Mouse (Mus musculus) MEL (cell line): Measurements from ENCODE around the gene Cdk14.

Source experiments
- CTCF ChIP-seq, 3 experiments: IDR thresholded peaks in 2 of 3; conservative IDR thresholded peaks in 1 of 3; 2 replicates each; pipeline ENCODE4 v1.5.1; 2011 to 2012; ENCODE audit warnings: low read length in 3 of 3, low read depth in 2 of 3, mild to moderate bottlenecking in 2 of 3, improper control_type of control experiment in 1 of 3, inconsistent platforms in 1 of 3, mixed read lengths in 1 of 3, moderate library complexity in 1 of 3; ENCODE audit not compliant: control insufficient read depth in 1 of 3, insufficient read depth in 1 of 3, poor library complexity in 1 of 3, severe bottlenecking in 1 of 3
- POLR2A ChIP-seq, 2 experiments: IDR thresholded peaks; 2 replicates each; pipeline ENCODE4 v1.6.1; 2011 to 2012; ENCODE audit warnings: low read length in 2 of 2, mild to moderate bottlenecking in 2 of 2, control low read depth in 1 of 2, improper control_type of control experiment in 1 of 2, low read depth in 1 of 2, moderate library complexity in 1 of 2; ENCODE audit not compliant: control insufficient read depth in 1 of 2, insufficient read depth in 1 of 2, poor library complexity in 1 of 2

DNA sequence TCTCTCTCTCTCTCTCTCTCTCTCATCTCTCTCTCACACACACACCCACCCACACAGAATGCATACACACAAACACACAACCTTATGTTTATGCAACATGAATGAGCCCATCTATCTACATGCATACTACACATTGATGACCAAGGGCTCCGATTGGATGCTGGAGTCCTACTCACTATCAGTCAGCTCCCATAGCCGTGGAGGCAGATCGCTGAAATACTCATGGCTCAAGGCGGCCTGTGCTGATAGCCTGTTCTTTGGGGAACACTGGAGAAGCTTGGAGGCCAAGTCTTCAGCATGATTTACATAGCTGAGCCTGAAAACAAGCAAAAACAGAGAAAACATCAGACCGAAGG lies 526.3 kb downstream of the Cdk14 start:
- TF ChIP-seq CTCF (IDR thresholded peaks at IDR 0.05 in 2 of 3, conservative IDR thresholded peaks at IDR 0.05 in 1 of 3; ENCODE audit: control insufficient read depth in 1 of 3, insufficient read depth in 1 of 3, low read depth in 2 of 3, low read length in 3 of 3, poor library complexity in 1 of 3, severe bottlenecking in 1 of 3) (no peak), POLR2A (IDR thresholded peaks at IDR 0.05; ENCODE audit: control insufficient read depth in 1 of 2, insufficient read depth in 1 of 2, low read depth in 1 of 2, low read length in 2 of 2, poor library complexity in 1 of 2) (no peak)
